Mouse (Mus musculus) bone marrow, adult 2 months (tissue): Measurements from ENCODE around the gene Lhx3.

Experiments used
- CTCF ChIP-seq: fragments of 200-500 bp; IDR thresholded peaks from 2 replicates; pipeline ENCODE4 v1.5.1; 2011; ENCODE audit warnings: low read length, control low read depth; ENCODE audit not compliant: control insufficient read depth, insufficient read depth
- POLR2A ChIP-seq: fragments of 200-500 bp; IDR thresholded peaks from 2 replicates; pipeline ENCODE4 v1.6.1; 2011; ENCODE audit warnings: low read depth, mild to moderate bottlenecking, control low read depth, low read length, borderline replicate concordance; ENCODE audit not compliant: control insufficient read depth

GRCm38 (mm10) chr2:26153295-26153694 lies 54.8 kb downstream of the Lhx3 start:
- TF ChIP-seq CTCF, result peak; percentile 49
- TF ChIP-seq POLR2A, result no peak
